Mouse (Mus musculus) CD8-positive naive resting alpha-beta T cell, adult 2 months (primary cell): ENCODE data around the gene Gm15319.
"Not testable (repeated sequence)": the region's sequence is repeated elsewhere in the genome, so short reads cannot be mapped to it uniquely, and the experiment has no call there.

Source experiments
- DNase-seq, 2 experiments: peaks; one replicate each; pipeline ENCODE4 v3.0.0; 2022; ENCODE audit warnings: low read depth in 2 of 2, low spot score in 2 of 2

The Gm15319 gene

GRCm38 (mm10) chr8:20363110-20363509 is at the start of gene Gm15319:
Gene Gm15319, minus strand, starts transcription at chr8:20363210.
- not testable (repeated sequence) for DNase-seq

- DNase-seq, result not testable (repeated sequence)
Measured at GRCm38 (mm10) chr8:20410355-20410754, 47.3 kb upstream of the Gm15319 start.

DNA sequence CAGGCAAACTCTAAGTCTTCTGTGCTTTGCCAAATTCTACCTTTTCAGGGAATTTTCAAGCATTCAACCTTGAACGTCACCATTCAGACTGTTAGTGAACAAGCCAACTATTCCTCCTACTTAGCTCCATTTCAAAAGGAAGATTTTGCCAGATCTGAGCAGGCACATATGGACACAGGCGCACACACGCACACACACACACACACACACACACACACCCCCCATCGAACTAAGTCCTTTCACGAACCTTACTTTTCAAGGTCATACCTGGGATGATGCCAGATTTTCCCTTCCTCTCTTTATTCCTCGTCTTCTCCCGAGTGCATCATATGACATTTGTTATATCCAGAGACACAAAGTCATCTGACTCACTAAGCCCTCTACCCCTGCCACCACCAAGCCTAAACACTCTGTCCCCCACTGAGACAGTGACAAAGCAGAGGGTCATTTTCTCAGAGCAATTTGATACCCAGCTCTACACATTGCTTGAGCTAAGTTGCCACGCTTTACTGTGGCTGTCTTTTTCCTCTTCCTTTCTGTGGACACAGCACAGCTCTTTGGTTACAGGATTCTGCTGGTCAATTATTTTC is 45.5 kb upstream of the Gm15319 start:
- DNase-seq, result not testable (repeated sequence)

DNA sequence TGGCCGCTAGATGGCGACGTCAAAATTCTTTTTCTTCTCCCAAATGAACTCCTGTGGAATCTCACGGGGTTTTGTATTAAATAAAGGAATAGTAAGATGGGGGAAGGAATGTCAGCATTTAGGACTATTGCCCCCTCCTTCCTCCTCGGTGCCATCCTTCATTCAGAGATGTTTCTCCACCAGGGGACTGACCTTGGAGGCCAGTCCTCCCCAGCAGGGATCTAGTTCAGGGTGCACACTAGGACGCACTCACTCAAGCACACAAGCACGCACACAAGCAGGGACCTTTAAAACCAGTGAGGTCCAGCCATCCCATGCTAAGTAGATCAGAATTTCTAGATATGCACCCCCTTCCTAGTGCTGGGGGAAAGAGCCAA is 26.3 kb upstream of the Gm15319 start:
- not testable (repeated sequence) for DNase-seq

DNA sequence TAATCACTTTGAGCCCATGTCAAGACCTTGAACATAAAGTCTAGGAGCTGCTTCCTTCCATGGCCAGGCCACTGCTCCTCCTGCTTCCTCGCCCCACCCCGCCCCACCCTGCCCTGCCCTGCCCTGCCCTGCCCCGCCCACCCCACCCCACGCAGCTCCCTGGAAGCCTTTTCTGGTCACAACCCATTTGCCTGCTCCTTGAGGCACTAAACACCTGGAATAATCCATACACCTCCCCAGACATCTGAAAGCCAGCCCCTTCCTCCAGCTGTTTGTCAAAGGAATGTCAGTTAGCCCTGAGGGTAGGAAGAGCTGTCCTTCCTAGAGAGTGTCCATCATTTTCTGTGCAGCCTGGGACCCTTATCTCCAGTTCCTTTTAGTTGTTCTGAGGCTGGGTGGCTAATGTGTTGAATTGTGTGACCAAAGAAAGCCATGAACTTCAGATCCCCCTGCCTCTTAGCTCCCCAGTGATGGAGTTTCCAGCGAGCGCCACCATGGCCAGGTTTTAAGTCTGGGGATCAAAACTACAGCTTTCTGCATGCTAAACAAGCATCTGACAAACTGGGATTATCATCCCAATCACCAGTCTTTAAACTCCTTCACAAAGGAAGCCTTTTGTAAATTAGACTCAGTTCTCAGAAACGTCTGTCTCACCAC is 25.8 kb upstream of the Gm15319 start:
- DNase-seq, result peak in 1 of 2 experiments; percentile 16

GRCm38 (mm10) chr8:20387121-20387794 is 24.2 kb upstream of the Gm15319 start:
- not testable (repeated sequence) for DNase-seq

GRCm38 (mm10) chr8:20384990-20385389 is 22.0 kb upstream of the Gm15319 start:
- DNase-seq, result not testable (repeated sequence)

DNA sequence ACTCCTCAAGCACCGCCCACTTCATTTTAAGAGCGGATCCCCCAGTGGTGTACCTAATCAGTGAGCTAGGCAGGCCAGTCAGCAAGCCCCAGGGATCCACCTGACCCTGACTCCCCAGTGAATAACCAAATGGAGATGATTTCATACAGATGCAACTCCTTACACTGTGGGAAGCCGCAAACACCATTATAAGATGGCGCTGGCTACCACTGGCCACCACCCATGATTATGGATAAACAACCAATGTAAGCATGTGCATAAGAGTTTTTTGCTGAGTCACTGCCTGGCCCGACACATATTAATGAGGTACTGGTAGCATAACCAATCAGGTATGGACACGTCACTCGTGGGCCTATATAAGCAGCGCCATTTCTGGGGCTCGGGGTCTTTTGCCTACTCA is 21.1 kb upstream of the Gm15319 start:
- not testable (repeated sequence) for DNase-seq

GRCm38 (mm10) chr8:20382146-20382545 is 19.1 kb upstream of the Gm15319 start:
- DNase-seq, result not testable (repeated sequence)

GRCm38 (mm10) chr8:20381637-20382036 is 18.6 kb upstream of the Gm15319 start:
- DNase-seq, result not testable (repeated sequence)

GRCm38 (mm10) chr8:20381239-20381620 is 18.2 kb upstream of the Gm15319 start:
- DNase-seq, result not testable (repeated sequence)

DNA sequence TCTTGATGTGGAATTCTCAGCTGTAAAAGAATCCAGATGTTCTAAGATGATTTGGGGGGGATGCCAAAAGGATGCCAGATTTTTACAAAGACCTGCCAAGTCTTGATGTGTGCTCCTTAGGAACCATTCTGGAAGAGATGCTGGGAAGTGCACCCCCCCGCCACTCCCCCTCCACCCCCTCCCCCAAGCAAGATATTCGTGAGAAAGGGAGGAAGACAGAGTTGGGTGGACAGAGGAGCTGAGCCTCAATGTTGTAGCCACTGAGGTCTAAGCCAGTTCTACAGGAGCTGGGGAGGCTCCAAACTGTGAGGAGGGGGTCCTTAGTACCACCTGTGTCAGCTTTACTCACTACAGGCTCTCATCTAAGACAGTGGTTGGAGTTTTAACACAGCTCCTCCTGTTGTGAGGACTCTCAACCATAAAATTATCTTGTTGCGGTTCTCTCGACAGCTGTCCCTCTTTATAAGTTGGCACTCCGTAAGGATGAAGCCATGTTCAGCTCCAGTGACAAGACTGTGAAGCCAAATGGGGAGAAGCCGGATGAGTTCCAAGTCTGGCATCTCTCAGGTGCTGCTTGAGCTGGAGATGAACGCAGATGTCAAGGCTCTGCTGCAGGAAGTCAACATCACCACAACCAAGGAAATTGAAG is 17.7 kb upstream of the Gm15319 start:
- DNase-seq, result not testable (repeated sequence)

- DNase-seq, result not testable (repeated sequence)
Measured at GRCm38 (mm10) chr8:20379650-20380436, 16.8 kb upstream of the Gm15319 start.

- DNase-seq, result peak in 1 of 2 experiments; percentile 13
Measured at GRCm38 (mm10) chr8:20378786-20379649, 16.0 kb upstream of the Gm15319 start.

GRCm38 (mm10) chr8:20378353-20378752 is 15.3 kb upstream of the Gm15319 start:
- DNase-seq, result not testable (repeated sequence)

- not testable (repeated sequence) for DNase-seq
Measured at GRCm38 (mm10) chr8:20375698-20376097, 12.7 kb upstream of the Gm15319 start.

DNA sequence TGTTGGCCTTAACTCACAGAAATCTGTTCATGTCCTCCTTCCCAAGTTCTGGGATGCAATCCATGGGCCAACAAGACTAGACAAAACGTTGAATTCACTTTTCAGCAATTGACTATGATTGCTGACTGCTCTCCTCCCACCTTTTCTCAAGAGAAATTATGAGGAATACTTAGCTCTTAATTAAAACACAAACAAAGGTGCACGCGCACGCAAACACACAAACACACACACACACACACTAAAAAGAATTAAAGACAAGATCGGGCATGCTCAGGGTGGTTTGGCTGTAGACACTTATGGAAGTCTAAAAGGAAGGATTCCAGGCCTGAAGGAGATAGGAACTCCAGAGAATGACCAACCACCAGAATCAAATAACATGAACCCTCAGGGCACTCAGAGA is 6.6 kb downstream of the Gm15319 start:
- not testable (repeated sequence) for DNase-seq

DNA sequence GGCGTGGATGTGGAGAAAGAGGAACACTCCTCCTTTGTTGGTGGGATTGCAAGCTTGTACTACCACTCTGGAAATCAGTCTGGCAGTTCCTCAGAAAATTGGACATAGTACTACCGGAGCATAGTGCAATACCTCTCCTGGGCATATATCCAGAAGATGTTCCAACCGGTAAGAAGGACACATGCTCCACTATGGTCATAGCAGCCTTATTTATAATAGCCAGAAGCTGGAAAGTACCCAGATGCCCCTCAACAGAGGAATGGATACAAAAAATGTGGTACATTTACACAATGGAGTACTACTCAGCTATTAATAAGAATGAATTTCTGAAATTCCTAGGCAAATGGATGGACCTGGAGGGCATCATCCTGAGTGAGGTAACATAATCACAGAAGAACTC is 9.4 kb downstream of the Gm15319 start:
- not testable (repeated sequence) for DNase-seq

- not testable (repeated sequence) for DNase-seq
Measured at GRCm38 (mm10) chr8:20302759-20303158, 60.3 kb downstream of the Gm15319 start.

- DNase-seq, result not testable (repeated sequence)
Measured at GRCm38 (mm10) chr8:20300042-20300441, 63.0 kb downstream of the Gm15319 start.
